Mouse (Mus musculus) megakaryocyte, adult 5-6 weeks (primary cell): ENCODE results near the gene Rpl41. TPM values are rescaled to one million over a fixed set of nuclear protein-coding genes. Genes with fewer than 3 reads are reported as not detected.

Experiments used
- ATAC-seq: 2 replicates; pipeline ENCODE4 v1.8.0; 2016; ENCODE audit warnings: mild to moderate bottlenecking, inconsistent platforms; ENCODE audit not compliant: poor library complexity, severe bottlenecking
- total RNA-seq, 2 experiments: library from RNA; stranded (forward) in 1 of 2; stranded (reverse) in 1 of 2; fragments of 153-499, 151-499 nt in 1 of 2; fragments of 221-1000, 200-1000 nt in 1 of 2; gene quantifications; 2 replicates each; pipeline versions ENCODE4 v1.2.3 to v1.2.4; 2015 to 2017

Rpl41 gene
- total RNA-seq (2015) (2,152 and 2,213 TPM in 2 replicates), total RNA-seq (2017) (1,919 and 2,042 TPM in 2 replicates)

GRCm38 (mm10) chr10:128548947-128549681 lies at the start of gene Rpl41:
Gene Rpl41, minus strand, starts transcription at chr10:128549305.
- ATAC-seq = peak; percentile 73

DNA sequence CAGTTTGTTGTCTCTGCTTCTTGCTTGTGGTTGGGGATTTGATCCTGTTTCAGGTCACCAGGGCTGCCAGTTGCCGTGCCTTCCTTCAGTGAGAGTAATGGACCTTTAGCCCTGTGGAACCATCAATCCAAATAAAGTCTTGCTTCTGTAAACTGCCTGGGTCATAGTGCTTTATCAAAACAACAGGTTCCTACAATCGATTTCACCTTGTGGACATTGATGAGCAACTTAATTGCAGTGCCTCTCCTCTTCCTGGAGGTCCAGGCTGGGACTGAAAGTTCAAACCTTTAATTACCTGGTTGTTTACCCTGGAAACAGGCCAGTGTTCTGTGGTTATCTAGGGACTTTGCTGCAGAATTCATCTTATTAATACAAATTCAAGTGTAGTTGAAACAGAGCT lies 49.4 kb upstream of the Rpl41 start:
- no peak for ATAC-seq

GRCm38 (mm10) chr10:128592797-128593196 lies 43.7 kb upstream of the Rpl41 start:
- no peak for ATAC-seq

GRCm38 (mm10) chr10:128591436-128591835 lies 42.3 kb upstream of the Rpl41 start:
- ATAC-seq = no peak

DNA sequence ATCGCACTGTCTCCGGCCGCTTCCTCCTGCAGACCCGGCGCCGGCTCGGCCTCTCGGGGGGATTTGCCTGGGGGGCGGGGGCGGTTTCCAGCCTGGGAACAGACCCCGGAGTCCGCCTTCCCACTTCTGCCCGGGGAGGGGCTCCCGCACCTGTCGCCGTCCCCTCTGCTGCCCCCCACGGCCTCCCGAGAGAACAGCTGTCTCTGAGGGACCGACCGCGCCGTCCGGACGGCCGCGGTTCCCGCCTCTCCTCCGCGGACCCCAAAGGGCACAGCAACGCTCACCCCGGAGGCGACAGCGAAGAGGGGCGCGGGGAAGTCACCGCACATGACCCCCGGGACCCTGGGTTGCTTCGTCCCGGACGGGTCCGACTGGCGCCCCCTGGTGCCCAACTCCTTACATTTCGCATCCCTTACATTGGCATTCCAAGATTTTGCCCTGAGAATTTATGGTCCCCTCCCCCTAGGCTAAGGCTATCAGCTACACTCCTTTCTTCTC lies 41.1 kb upstream of the Rpl41 start:
- ATAC-seq = peak; percentile 53

- ATAC-seq = peak; percentile 55
Measured at GRCm38 (mm10) chr10:128589464-128590192, 40.5 kb upstream of the Rpl41 start, which contains the start of gene Erbb3. Gene Erbb3, minus strand, starts transcription at chr10:128589652.

DNA sequence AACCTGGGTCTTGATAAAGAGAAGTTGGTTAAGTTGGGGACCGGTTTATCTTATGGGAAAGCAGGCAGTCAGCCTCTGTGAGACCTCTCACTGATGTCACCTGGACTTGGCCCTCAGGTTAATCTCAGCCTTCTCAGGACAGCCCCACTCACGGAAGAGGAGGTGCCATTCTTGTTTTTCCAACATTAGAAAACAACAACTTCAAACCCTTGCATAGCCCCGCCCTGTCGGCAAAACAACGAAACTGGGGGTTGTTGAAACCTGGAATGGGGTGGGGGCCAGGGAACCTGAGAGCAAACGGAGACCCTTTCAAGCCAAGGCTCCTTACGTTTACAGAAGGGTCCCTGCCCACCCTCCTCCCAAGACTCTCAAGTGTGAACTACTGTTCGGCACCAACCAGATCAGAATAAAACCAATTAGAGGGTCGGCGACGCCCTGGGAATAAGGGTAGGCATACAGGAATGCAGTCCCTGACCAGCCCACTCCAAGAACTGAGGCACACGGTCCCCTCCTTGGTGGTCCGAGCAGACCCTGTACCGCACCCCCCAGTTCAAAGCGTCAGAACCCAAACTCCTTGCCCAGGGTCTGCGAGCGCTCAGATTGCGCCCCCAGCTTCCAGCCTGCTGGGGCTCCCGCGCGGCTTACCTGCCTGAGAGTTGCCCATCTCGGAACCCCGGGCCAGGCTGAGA lies 39.8 kb upstream of the Rpl41 start:
- ATAC-seq = no peak

- ATAC-seq = no peak
Measured at GRCm38 (mm10) chr10:128588136-128588535, 39.0 kb upstream of the Rpl41 start.

DNA sequence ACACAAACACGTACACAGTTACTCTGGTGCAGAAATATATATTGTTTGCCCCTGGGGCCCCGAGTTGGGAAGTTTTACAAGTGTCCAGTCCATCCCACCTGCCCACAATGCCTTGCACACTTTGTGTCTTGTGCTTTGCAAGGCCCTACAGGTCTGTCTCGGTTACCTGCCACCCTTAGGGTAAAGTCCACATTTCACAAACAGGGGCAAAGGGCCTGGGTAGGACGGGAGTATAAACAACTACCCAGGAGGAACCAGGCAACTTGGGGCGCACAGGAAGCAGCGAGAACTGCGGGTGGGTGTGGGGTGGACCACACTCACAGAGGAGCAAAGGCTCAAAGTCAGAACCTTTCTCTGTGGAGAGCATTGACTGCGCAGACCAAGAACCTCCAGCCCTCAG lies 38.6 kb upstream of the Rpl41 start:
- no peak for ATAC-seq

- ATAC-seq = no peak
Measured at GRCm38 (mm10) chr10:128587120-128587519, 38.0 kb upstream of the Rpl41 start.

DNA sequence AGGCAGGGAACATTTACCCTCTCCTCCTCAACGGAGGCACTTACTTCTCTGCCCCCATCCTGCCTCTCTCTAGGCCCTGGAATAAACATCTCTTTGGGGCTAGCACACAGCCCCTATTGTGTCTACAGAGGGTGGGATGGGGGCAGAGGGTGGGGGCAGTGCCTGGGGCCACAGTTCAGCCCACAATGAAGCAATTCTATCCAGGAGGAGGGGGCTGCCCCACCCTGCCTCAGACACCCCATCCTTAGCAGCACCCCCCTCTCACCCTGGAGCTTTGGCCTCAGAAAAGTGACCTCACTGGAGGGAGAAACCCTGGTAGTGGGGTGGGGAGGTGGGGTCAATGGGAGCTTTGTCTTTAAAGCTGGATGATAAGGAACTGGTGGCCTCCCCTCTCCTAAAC lies 37.4 kb upstream of the Rpl41 start:
- ATAC-seq = no peak

GRCm38 (mm10) chr10:128584386-128584785 lies 35.3 kb upstream of the Rpl41 start:
- no peak for ATAC-seq

DNA sequence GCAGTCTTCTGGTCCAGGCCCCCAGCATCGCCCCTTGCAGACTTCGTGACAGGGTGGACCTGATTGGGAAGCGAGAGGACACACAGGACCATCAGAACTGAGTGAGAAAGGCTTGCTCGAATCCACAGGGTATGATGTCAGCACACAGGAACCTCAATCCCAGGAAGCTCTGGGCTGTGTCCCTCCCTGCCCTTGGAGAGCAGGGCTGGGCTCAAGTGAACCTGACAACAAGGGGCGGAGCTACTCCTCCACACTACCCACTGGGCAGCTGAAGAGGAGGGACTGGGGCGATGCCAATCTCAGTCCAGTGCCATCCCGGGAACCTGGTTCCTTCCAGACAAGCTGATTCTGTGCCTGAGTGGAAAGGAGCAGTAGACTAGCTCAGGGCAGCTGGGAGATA lies 34.5 kb upstream of the Rpl41 start:
- ATAC-seq = no peak

DNA sequence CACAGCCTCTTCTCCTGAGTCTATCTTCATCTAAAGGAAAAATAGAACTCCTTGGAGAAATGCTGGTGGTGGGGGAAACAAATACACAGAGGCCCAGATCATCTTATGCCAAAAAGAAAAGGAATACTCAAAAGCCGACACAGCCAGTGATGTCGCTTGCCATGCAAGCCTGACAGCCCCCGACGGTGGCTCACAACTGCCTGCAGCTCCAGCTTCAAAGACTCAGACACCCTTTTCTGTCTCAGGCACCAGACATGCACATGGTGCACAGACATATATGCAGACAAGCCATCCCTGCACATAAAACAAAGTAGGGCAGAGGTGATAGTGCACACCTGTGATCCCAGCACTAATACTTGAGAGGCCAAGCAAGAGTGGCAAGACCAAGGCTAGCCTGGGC lies 30.6 kb upstream of the Rpl41 start:
- no peak for ATAC-seq

DNA sequence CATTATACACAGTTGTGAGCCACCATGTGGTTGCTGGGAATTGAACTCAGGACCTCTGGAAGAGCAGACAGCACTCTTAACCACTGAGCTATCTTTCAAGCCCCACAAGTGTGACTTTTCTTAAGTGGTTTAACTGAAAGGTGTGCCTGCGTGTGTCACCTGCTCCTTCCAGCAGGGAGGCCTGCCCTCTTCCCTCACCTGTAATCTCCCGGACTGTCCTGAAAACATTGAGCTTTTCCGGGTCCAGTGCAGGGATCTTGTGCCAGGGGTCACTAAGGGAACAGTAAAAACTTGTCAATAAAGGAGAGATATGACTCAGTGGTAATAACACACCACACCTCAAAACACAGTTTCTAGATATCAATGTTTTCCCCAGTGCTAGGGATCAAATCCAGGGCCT lies 30.2 kb upstream of the Rpl41 start:
- no peak for ATAC-seq

- ATAC-seq = peak; percentile 43; the same call in 1 of the 2 replicates
Measured at GRCm38 (mm10) chr10:128578330-128578729, 29.2 kb upstream of the Rpl41 start.

DNA sequence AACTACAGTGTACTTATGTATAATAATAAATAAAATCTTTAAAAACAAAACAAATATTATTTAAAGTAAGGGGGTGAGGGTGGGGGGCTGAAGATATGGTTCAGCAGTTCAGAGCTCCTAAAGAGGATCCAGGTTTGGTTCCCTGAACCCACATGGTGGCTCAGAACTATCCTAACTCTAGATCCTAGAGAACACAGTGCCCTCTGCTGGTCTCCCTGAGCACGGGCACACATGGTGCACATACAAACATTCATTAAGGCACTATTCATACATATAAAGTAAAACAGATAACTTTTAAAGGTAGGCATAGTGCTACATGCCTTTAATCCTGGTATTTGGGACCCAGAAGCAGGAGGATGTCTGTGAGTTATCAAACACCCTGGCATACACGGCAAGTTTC lies 26.0 kb upstream of the Rpl41 start:
- ATAC-seq = no peak

- peak; percentile 91 for ATAC-seq
Measured at GRCm38 (mm10) chr10:128565788-128566531, 16.9 kb upstream of the Rpl41 start, which contains the start of gene Pa2g4. Gene Pa2g4, minus strand, starts transcription at chr10:128565987.

- ATAC-seq = peak; percentile 34
Measured at GRCm38 (mm10) chr10:128565206-128565787, 16.2 kb upstream of the Rpl41 start.

DNA sequence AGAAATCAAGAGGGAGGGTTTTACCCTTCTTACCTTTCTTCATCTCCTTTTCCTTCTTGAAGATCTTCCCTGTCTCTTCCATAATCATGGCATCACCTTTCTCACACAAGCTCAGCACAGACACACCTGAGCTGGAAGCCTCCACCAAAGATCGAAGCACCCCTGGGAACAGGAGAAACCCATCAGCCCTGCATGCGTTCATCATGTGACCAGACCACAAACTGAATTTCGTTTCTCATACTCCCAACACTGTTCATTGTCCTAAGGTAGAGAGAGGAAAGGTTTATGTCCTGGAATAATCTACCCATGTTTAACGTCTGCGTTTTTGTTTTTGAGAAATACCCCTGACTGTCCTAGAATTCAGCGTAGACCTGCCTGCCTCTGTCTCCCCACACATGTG lies 14.4 kb upstream of the Rpl41 start:
- no peak for ATAC-seq
